Mouse (Mus musculus): ENCODE data around the gene Rxra.

DNA sequence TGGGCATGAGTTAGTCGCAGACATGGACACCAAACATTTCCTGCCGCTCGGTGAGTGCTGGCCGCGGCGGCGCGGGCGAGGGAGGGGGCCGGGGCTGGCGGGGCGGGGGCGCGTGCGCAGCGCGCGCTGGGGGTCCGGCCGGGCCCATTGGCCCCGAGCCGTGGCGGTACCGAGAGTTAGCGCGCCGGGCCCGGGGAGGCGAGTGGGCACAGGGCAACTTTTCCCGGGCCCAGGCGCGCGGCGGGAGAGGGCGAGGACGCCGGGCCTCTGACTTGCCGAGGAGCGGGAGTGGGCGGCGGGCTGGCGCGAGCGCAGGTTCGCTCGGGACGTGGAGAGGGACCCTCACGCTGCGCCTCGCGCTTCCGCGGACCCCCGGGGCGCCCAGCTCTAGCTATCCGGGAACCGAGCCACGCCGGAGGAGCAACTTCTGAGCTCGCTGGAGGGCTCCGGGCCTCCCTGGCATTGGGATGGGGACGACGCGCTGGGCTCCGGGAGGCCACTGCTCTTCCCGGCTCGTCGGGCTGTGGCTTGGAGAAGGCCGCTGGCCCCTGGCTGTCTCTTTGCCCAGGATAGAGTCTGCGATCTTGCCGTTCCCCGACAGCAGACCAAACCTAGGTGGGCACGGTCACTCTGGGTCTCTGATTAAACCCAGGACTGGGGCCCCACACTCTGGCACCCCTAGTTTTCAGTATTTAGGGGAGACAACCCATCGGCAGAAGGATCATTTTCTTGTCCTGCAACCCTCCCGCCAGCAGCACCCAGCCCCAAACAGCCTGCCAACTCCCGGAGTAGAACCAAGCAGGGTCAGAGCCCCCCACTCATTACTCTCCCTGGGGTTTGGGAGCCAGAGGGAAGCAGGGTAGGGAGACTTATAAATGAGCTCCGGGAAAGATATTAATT, 1.4 kb downstream of the Rxra start:
- TF ChIP-seq CTCF (IDR thresholded peaks at IDR 0.05; ENCODE audit: low read depth), result no peak
- TF ChIP-seq EP300 (IDR thresholded peaks at IDR 0.05; ENCODE audit: low read depth), result no peak
